Mouse (Mus musculus): ENCODE results near the gene Bcan. TPM values are rescaled to one million over a fixed set of nuclear protein-coding genes. Genes with fewer than 3 reads are reported as not detected.
A peak's percentile ranks its signal among the peaks of the same experiment; 100 is the strongest.

Gene Bcan
- total RNA-seq, 2 experiments from 2014 or later, result not detected

GRCm38 (mm10) chr3:87945781-87946540 is 54.1 kb downstream of the Bcan start:
- no peak for DNase-seq (ENCODE audit: low spot score)

DNA sequence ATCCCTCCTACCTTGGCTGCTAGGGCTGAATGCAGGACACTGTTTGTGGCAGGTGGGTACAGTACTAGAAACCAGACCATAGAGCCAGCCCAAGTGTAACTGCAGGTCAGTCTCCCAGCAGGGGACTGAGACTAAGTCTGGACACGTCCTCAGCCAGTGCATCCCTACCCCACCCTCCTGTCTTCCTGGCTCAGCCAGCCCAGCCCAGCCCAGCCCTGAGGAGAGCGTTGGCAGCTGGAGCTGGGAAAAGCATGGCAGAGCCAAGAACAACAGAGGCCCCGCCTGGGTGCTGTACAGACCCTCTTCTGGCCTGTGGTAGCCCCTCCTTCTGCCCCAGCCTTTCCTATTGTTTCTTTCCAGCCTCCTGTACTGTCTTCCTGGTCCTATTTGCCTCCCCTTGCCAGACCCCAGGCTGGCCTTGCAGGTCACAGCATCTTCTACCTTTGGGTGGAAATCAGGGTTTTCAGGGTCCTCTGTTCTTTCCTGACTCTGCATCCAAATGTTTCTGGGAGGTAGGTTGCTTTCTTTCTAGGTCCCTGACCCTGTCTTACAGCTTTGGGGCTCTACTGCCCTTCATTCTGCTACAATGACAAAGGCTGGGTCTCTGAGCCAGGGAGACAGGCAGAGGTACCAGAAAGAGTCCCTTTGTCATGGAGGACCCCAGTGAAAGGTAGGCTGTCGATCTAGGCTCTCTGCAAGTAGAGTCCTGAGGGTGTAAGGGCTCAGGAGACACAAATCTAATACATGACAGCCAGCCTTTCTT is 55.0 kb downstream of the Bcan start:
- peak; percentile 32 for DNase-seq (ENCODE audit: low spot score)

- DNase-seq (ENCODE audit: low spot score), result no peak
These were observed 56.4 kb downstream of the Bcan start for GRCm38 (mm10) chr3:87943586-87943985.

GRCm38 (mm10) chr3:87942471-87942870 is 57.6 kb downstream of the Bcan start:
- DNase-seq (ENCODE audit: low spot score), result no peak

DNA sequence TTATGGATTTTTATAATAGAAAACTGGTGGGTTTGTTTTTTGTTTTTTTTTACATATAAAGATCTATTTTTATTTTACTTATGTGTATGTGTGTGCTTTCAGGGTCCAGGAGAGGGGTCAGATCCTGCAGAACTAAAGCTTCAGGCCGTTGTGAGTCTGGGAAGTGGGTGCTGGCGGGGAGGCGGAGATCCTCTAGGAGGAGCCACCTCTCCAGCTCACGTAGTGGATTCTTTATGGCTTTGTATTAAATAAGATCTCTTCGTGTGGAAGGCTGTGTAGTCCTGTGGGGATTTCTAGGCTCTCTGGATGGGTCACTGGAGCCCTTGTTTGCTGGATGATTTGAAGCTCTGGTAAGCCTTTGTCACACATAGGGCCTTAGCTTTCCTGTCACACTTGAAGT is 59.4 kb downstream of the Bcan start:
- DNase-seq (ENCODE audit: low spot score), result no peak

Other genes with a start within 250 kb of the Bcan start
- not detected for gene Ntrk1, start 205.1 kb downstream of the Bcan start, total RNA-seq (2021)
- not detected for gene Insrr, start 203.3 kb downstream of the Bcan start, total RNA-seq (2021)
- gene Pear1, start 175.9 kb downstream of the Bcan start, total RNA-seq (2021), result 1 to 10 TPM; 6.3 to 6.4 TPM
- not detected for gene Sh2d2a, start 153.5 kb downstream of the Bcan start, total RNA-seq (2021)
- gene Prcc, start 114.6 kb downstream of the Bcan start, total RNA-seq (2021), result 10 to 100 TPM; 48.3 to 55.2 TPM
- gene Hdgf, start 93.9 kb downstream of the Bcan start, total RNA-seq (2021), result 100 to 1,000 TPM; 219 to 232 TPM
- 10 to 100 TPM; 42.2 to 49.1 TPM for gene Mrpl24, start 80.7 kb downstream of the Bcan start, total RNA-seq (2021)
- 1 to 10 TPM; 6.3 to 8.1 TPM for gene Isg20l2, start 69.9 kb downstream of the Bcan start, total RNA-seq (2021)
- 1 to 10 TPM; 3.2 to 3.4 TPM for gene Rrnad1, start 69.5 kb downstream of the Bcan start, total RNA-seq (2021)
- gene Crabp2, start 51.6 kb downstream of the Bcan start, total RNA-seq (2021), result under 1 TPM in 1 of 2 experiments, not detected in 1; 0.57 TPM
- gene Nes, start 29.2 kb downstream of the Bcan start, total RNA-seq (2021), result 10 to 100 TPM; 10.8 to 24.9 TPM
- gene Hapln2, start 27.4 kb upstream of the Bcan start, total RNA-seq (2021), result not detected
- 10 to 100 TPM; 20.3 to 20.4 TPM for gene Gpatch4, start 42.9 kb upstream of the Bcan start, total RNA-seq (2021)
- 10 to 100 TPM; 49.1 to 52.6 TPM for gene Naxe, start 58.3 kb upstream of the Bcan start, total RNA-seq (2021)
- not detected for gene Ttc24, start 78.1 kb upstream of the Bcan start, total RNA-seq (2021)
- under 1 TPM; 0.21 to 0.39 TPM for gene Iqgap3, start 81.7 kb upstream of the Bcan start, total RNA-seq (2021)
- 100 to 1,000 TPM; 174 to 196 TPM for gene Mef2d, start 142.1 kb upstream of the Bcan start, total RNA-seq (2021)

All from gastrocnemius, adult 18-20 months (tissue).